Mouse (Mus musculus): ENCODE measurements around the gene Kif14. TPM values are rescaled to one million over a fixed set of nuclear protein-coding genes. Genes with fewer than 3 reads are reported as not detected.
"Not testable (repeated sequence)": the region's sequence is repeated elsewhere in the genome, so short reads cannot be mapped to it uniquely, and the experiment has no call there.

Gene Kif14
- polyA plus RNA-seq, 1 experiment from 2014 or later = 0.50 TPM

DNA sequence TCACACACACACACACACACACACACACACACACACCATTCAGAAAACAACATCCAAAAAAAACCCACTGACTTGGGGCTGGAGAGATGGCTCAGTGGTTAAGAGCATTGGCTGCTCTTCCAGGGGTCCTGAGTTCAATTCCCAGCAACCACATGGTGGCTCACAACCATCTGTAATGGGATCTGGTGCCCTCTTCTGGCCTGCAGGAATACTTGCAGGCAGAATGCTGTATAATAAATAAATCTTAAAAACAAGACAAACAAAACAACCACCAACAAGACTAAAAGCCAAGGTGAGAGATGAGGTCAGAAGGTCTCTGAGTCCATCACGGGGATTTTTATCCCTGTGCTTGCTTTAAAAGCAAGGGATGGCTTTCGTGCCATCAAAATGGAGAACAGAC, 90.5 kb downstream of the Kif14 start:
- 91% methylated on average over 2 of the region's 2 CpGs for WGBS
- H3K4me1 ChIP-seq (replicated peaks; ENCODE audit: control insufficient read depth, insufficient read depth, low read length); H3K36me3 ChIP-seq (ENCODE audit: control insufficient read depth, insufficient read depth); H3K27ac ChIP-seq (ENCODE audit: low read depth, low read length); H3K4me3 ChIP-seq (ENCODE audit: low read depth, low read length); H3K9ac ChIP-seq (ENCODE audit: low read depth, low read length); H3K27me3 ChIP-seq (replicated peaks; ENCODE audit: control insufficient read depth, insufficient read depth, low read length); H3K4me2 ChIP-seq (replicated peaks; ENCODE audit: low read depth); ATAC-seq; H3K9me3 ChIP-seq (ENCODE audit: control insufficient read depth): not testable (repeated sequence)
- TF ChIP-seq CTCF (IDR thresholded peaks at IDR 0.05; ENCODE audit: low read depth) = peak; percentile 33

DNA sequence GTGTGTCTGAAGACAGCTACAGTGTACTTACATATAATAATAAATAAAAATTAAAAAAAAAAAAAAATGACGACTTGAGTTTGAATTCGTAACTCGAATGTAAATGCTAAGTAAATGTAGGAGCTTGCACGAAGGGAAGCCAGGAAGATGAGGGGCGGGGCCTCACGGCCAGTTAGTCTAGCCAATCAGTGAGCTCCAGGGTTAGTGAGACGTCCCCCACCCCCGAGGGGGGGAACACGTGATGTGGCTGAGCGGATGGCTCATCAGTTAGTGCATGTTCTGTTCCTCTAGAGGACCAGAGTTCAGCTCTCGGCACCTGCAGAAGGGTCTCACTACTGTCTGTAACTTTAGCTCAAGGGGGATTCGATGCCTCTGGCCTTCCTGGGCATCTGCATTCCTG, 91.3 kb downstream of the Kif14 start:
- WGBS = 91% methylated on average over 12 of the region's 12 CpGs
- Histone ChIP-seq H3K36me3 (ENCODE audit: control insufficient read depth, insufficient read depth) (no peaks in the 10 kb centered on the region), H3K9me3 (ENCODE audit: control insufficient read depth) (no peaks in the 10 kb centered on the region), H3K4me1 (replicated peaks; ENCODE audit: control insufficient read depth, insufficient read depth, low read length) (no peaks in the 10 kb centered on the region), H3K9ac (ENCODE audit: low read depth, low read length) (no peak overlapping the region), H3K4me3 (ENCODE audit: low read depth, low read length) (no peak overlapping the region), H3K27ac (ENCODE audit: low read depth, low read length) (no peak overlapping the region), H3K4me2 (replicated peaks; ENCODE audit: low read depth) (no peak overlapping the region), H3K27me3 (replicated peaks; ENCODE audit: control insufficient read depth, insufficient read depth, low read length) (no peaks in the 10 kb centered on the region)
- no peak for ATAC-seq
- no peak for TF ChIP-seq CTCF (IDR thresholded peaks at IDR 0.05; ENCODE audit: low read depth)

DNA sequence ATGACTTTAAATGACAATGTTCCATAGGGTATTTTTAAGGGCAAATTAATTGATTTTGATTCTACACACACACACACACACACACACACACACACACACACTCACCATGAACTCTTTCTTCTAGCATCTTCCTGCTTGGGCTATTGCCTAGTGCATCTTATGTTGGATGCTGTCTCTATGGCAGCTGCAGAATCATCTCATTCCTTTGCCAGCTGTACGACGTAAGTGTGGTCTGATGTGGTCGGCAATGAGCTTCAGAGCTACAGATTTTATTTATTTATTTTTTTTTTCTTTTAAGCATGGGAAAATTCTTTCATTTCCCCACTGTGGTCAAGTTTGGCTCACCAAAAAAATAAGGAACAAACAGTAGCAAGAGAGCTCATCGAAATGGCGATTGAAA, 92.6 kb downstream of the Kif14 start:
- no peak for ATAC-seq
- H3K27ac ChIP-seq (ENCODE audit: low read depth, low read length) = no peak overlapping the region
- WGBS = 61% methylated on average over 5 of the region's 5 CpGs
- H3K4me3 ChIP-seq (ENCODE audit: low read depth, low read length) = no peak overlapping the region
- no peak overlapping the region for H3K4me2 ChIP-seq (replicated peaks; ENCODE audit: low read depth)
- no peak overlapping the region for H3K9ac ChIP-seq (ENCODE audit: low read depth, low read length)
- H3K4me1 ChIP-seq (replicated peaks; ENCODE audit: control insufficient read depth, insufficient read depth, low read length) = no peaks in the 10 kb centered on the region
- H3K36me3 ChIP-seq (ENCODE audit: control insufficient read depth, insufficient read depth) = no peaks in the 10 kb centered on the region
- H3K27me3 ChIP-seq (replicated peaks; ENCODE audit: control insufficient read depth, insufficient read depth, low read length) = no peaks in the 10 kb centered on the region
- TF ChIP-seq CTCF (IDR thresholded peaks at IDR 0.05; ENCODE audit: low read depth) = no peak
- H3K9me3 ChIP-seq (ENCODE audit: control insufficient read depth) = no peaks in the 10 kb centered on the region

DNA sequence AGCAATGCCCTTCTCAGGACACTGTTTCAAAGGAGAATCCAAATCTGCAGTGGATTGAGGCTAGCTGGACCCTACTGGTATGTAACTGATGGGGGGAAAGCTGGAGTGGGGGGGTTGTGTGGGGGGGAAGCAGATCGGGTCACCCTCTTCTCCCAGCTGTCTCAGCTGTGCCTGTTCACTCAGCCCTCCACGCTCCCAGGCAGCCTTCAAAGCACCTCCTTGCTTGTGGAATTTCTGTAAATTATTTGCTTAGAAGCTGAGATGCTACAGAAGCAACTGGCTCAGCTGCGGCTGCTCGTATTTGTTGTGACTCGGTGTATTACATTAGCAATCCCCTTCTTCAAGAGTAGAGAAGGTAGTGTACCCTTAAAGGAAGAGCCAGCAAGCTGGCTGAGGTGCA, 93.1 kb downstream of the Kif14 start:
- no peak for ATAC-seq
- WGBS = 22% methylated on average over 5 of the region's 5 CpGs
- no peak overlapping the region for H3K27ac ChIP-seq (ENCODE audit: low read depth, low read length)
- H3K9me3 ChIP-seq (ENCODE audit: control insufficient read depth) = no peaks in the 10 kb centered on the region
- H3K36me3 ChIP-seq (ENCODE audit: control insufficient read depth, insufficient read depth) = no peaks in the 10 kb centered on the region
- no peak overlapping the region for H3K4me2 ChIP-seq (replicated peaks; ENCODE audit: low read depth)
- no peak for TF ChIP-seq CTCF (IDR thresholded peaks at IDR 0.05; ENCODE audit: low read depth)
- no peaks in the 10 kb centered on the region for H3K27me3 ChIP-seq (replicated peaks; ENCODE audit: control insufficient read depth, insufficient read depth, low read length)
- no peak overlapping the region for H3K9ac ChIP-seq (ENCODE audit: low read depth, low read length)
- no peaks in the 10 kb centered on the region for H3K4me1 ChIP-seq (replicated peaks; ENCODE audit: control insufficient read depth, insufficient read depth, low read length)
- H3K4me3 ChIP-seq (ENCODE audit: low read depth, low read length) = no peak overlapping the region

DNA sequence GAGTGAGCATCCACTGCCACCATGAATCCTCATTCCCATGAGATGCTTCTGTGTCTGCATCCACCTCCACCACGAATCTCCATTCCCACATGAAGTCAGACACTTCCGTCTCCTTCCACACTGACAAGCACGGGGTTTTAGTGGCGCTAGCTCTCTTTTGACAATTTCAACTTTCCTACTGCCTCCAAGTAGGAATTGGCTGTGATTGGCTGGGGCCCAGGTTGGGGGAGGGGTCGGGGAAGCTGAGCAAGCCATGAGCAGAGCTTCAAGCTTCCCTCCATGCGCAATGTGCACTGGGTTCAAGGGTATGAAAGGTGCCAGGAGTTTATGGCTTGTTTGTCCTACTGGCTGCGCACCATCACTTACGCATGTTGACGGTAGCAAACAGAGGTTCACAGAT, 93.6 kb downstream of the Kif14 start:
- Histone ChIP-seq H3K27ac (ENCODE audit: low read depth, low read length) (no peak overlapping the region), H3K9ac (ENCODE audit: low read depth, low read length) (no peak overlapping the region), H3K27me3 (replicated peaks; ENCODE audit: control insufficient read depth, insufficient read depth, low read length) (no peaks in the 10 kb centered on the region), H3K9me3 (ENCODE audit: control insufficient read depth) (no peaks in the 10 kb centered on the region), H3K4me1 (replicated peaks; ENCODE audit: control insufficient read depth, insufficient read depth, low read length) (no peaks in the 10 kb centered on the region), H3K4me2 (replicated peaks; ENCODE audit: low read depth) (no peak overlapping the region), H3K36me3 (ENCODE audit: control insufficient read depth, insufficient read depth) (no peaks in the 10 kb centered on the region), H3K4me3 (ENCODE audit: low read depth, low read length) (no peak overlapping the region)
- 74% methylated on average over 9 of the region's 9 CpGs for WGBS
- no peak for ATAC-seq
- TF ChIP-seq CTCF (IDR thresholded peaks at IDR 0.05; ENCODE audit: low read depth) = no peak

DNA sequence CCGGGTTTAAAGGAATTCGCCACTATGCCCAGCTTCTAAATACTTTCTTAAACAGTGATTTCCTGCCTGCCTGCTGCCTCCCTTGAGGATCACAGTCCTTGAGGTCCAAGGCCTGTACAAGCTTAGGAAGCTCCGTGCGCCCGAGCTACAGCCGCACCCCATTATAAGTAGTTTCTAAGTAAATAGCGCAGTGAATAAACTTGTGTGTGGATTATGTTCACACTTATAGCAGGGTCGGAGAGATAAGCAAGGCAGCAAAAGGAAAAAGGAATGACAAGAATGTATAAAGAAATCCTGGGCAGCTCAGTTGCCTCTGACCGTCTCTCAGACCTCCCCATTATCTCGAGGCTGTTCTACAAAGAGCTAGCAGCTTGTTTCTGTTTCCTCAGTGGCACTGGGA, 95.7 kb downstream of the Kif14 start:
- Histone ChIP-seq H3K36me3 (ENCODE audit: control insufficient read depth, insufficient read depth) (no peaks in the 10 kb centered on the region), H3K9ac (ENCODE audit: low read depth, low read length) (no peak overlapping the region), H3K4me2 (replicated peaks; ENCODE audit: low read depth) (no peak overlapping the region; the same call in 1 of the 2 replicates), H3K4me3 (ENCODE audit: low read depth, low read length) (no peak overlapping the region), H3K27me3 (replicated peaks; ENCODE audit: control insufficient read depth, insufficient read depth, low read length) (no peaks in the 10 kb centered on the region), H3K4me1 (replicated peaks; ENCODE audit: control insufficient read depth, insufficient read depth, low read length) (no peaks in the 10 kb centered on the region), H3K27ac (ENCODE audit: low read depth, low read length) (no peak overlapping the region), H3K9me3 (ENCODE audit: control insufficient read depth) (no peaks in the 10 kb centered on the region)
- WGBS = 15% methylated on average over 10 of the region's 10 CpGs
- no peak for ATAC-seq
- no peak for TF ChIP-seq CTCF (IDR thresholded peaks at IDR 0.05; ENCODE audit: low read depth)

DNA sequence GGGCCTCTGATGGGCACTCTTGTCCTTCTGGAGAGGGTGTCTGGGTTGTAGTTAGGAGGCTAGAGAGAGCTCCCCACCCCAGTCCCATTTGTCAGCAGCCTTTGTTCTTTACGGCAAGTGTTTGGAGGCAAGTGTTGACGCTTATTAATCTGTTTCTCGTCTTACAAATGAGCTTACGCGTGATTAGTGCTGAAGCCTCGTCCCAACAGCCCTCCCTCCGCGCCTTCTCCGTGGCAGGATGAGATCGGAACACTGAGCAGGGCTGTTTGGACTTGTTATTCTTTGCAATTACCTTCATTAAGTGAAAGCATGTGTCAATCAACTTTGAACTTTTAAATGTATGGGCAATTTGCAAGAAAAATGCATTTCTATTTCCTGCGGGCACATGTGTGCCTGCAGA, 97.0 kb downstream of the Kif14 start:
- Histone ChIP-seq H3K27me3 (replicated peaks; ENCODE audit: control insufficient read depth, insufficient read depth, low read length) (no peaks in the 10 kb centered on the region), H3K4me1 (replicated peaks; ENCODE audit: control insufficient read depth, insufficient read depth, low read length) (no peaks in the 10 kb centered on the region), H3K4me3 (ENCODE audit: low read depth, low read length) (no peak overlapping the region), H3K27ac (ENCODE audit: low read depth, low read length) (no peak overlapping the region), H3K9me3 (ENCODE audit: control insufficient read depth) (no peaks in the 10 kb centered on the region), H3K36me3 (ENCODE audit: control insufficient read depth, insufficient read depth) (no peaks in the 10 kb centered on the region), H3K4me2 (replicated peaks; ENCODE audit: low read depth) (no peak overlapping the region), H3K9ac (ENCODE audit: low read depth, low read length) (no peak overlapping the region)
- 74% methylated on average over 11 of the region's 11 CpGs for WGBS
- no peak for TF ChIP-seq CTCF (IDR thresholded peaks at IDR 0.05; ENCODE audit: low read depth)
- ATAC-seq = no peak
